Mouse (Mus musculus): ENCODE measurements around the gene Rab21. TPM values are rescaled to one million over a fixed set of nuclear protein-coding genes. Genes with fewer than 3 reads are reported as not detected.

The Rab21 gene
- polyA plus RNA-seq, 1 experiment = 64.7 TPM

DNA sequence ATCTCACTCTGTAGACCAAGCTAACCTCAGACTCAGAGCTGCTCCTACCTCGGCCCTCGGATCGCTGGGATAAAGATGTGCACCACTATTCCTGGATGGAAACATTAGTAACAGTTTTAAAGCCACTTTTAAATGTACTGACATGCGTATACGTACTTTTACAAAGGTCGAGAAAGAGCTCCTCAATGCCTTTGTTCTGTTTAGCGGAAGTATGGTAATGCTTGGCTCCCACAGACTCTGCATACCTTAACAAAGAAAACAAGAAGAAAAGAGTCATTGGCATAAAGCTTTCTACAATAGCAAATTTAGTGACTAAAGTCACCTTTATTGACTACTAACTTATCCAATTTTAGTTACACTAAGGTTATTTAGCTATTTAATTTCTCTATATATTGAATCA, 20.7 kb downstream of the Rab21 start:
- no peak for TF ChIP-seq POLR2A (IDR thresholded peaks at IDR 0.05; ENCODE audit: low read depth, low read length)
- no peak for TF ChIP-seq CTCF (IDR thresholded peaks at IDR 0.05; ENCODE audit: borderline replicate concordance, insufficient read depth, low read length)
- Histone ChIP-seq H3K27ac (ENCODE audit: insufficient read depth, low read length) (no peak overlapping the region), H3K4me1 (ENCODE audit: control insufficient read depth, insufficient read depth, low read length) (no peaks in the 10 kb centered on the region), H3K4me3 (ENCODE audit: insufficient read depth, low read length) (no peak overlapping the region)

DNA sequence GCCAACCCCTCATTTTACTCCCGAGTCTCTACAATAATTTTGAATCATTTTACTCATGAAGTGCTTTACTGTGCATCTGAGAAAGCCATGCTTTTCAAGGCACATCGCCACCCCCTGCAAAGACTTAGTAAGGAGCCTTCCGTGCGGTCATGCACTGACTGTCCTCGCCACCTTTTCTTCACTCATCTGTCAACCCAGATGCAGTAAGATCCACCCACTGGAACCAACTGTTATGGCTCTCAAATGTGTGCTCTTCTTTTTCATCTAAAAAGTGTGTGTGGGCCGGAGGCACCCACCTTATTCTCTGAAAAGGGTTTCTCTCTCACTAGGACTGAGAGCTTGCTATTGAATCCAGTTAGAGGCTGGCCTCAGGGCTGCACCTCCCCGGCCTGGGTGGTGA, 21.4 kb downstream of the Rab21 start:
- Histone ChIP-seq H3K4me1 (ENCODE audit: control insufficient read depth, insufficient read depth, low read length) (no peaks in the 10 kb centered on the region), H3K27ac (ENCODE audit: insufficient read depth, low read length) (no peak overlapping the region), H3K4me3 (ENCODE audit: insufficient read depth, low read length) (no peak overlapping the region)
- TF ChIP-seq CTCF (IDR thresholded peaks at IDR 0.05; ENCODE audit: borderline replicate concordance, insufficient read depth, low read length) = no peak
- no peak for TF ChIP-seq POLR2A (IDR thresholded peaks at IDR 0.05; ENCODE audit: low read depth, low read length)

DNA sequence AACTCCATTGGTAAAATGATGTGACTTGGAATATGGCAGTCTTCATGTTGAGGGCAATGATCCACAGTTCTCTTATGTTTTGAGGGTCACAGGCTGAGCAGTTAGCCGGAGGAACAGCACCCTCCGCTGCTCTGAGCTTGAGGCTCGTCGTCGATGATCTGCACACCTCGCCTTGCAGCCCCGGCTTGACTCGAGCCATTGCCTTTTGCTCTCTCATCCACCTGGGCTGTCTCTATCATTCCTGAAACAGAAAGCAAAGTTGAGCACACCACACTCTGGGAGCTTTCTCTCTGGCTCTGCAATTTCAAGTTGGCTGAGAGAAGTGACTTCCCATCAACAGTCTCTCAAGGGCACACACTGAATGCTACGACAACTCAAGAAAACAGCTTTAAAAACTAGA, 24.7 kb downstream of the Rab21 start:
- TF ChIP-seq CTCF (IDR thresholded peaks at IDR 0.05; ENCODE audit: borderline replicate concordance, insufficient read depth, low read length) (no peak), POLR2A (IDR thresholded peaks at IDR 0.05; ENCODE audit: low read depth, low read length) (no peak)
- no peaks in the 10 kb centered on the region for H3K4me1 ChIP-seq (ENCODE audit: control insufficient read depth, insufficient read depth, low read length)
- no peak overlapping the region for H3K4me3 ChIP-seq (ENCODE audit: insufficient read depth, low read length)
- H3K27ac ChIP-seq (ENCODE audit: insufficient read depth, low read length) = no peak overlapping the region

DNA sequence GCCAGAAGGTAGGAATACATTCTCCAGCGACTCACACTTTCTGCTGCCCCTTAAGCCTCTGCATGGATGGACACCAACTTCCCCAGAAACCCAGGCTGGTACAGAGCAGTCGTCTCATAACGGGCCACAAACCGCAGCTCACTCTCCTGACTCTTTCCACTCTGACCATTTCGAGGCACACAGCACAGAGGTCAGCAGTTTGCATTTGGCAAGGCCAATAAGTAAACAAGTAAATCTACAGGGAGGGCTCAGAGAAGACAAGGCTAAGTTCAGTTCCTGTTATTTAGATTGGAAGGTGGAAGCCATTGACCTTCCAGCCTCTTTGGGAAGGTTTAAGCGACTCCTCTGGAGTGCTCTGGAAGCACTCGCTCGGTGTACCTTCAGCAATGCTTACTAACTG, 26.5 kb downstream of the Rab21 start:
- H3K27ac ChIP-seq (ENCODE audit: insufficient read depth, low read length) = no peak overlapping the region
- H3K4me3 ChIP-seq (ENCODE audit: insufficient read depth, low read length) = no peak overlapping the region
- no peak for TF ChIP-seq POLR2A (IDR thresholded peaks at IDR 0.05; ENCODE audit: low read depth, low read length)
- no peak for TF ChIP-seq CTCF (IDR thresholded peaks at IDR 0.05; ENCODE audit: borderline replicate concordance, insufficient read depth, low read length)
- no peaks in the 10 kb centered on the region for H3K4me1 ChIP-seq (ENCODE audit: control insufficient read depth, insufficient read depth, low read length)

DNA sequence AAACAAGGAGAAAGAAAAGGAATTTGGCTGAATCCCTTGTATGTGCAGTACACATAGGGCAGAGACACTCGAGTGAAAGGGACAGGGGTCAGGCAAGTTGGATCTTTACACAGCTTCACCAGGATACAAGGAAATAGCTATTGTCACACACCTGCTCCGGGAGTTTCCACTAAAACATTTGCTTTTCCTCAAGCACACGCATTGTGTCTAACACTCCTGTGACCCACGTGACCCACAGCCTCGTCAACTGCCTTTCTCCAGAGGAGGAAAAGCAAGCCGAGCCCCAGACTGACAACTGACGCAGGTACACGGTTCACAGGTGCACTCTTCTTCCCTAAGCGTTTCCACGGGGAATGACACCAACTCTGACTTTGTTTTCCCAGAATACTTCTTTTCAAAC, 31.2 kb downstream of the Rab21 start:
- no peaks in the 10 kb centered on the region for H3K4me1 ChIP-seq (ENCODE audit: control insufficient read depth, insufficient read depth, low read length)
- TF ChIP-seq CTCF (IDR thresholded peaks at IDR 0.05; ENCODE audit: borderline replicate concordance, insufficient read depth, low read length) (no peak), POLR2A (IDR thresholded peaks at IDR 0.05; ENCODE audit: low read depth, low read length) (no peak)
- H3K27ac ChIP-seq (ENCODE audit: insufficient read depth, low read length) = no peak overlapping the region
- H3K4me3 ChIP-seq (ENCODE audit: insufficient read depth, low read length) = no peak overlapping the region

DNA sequence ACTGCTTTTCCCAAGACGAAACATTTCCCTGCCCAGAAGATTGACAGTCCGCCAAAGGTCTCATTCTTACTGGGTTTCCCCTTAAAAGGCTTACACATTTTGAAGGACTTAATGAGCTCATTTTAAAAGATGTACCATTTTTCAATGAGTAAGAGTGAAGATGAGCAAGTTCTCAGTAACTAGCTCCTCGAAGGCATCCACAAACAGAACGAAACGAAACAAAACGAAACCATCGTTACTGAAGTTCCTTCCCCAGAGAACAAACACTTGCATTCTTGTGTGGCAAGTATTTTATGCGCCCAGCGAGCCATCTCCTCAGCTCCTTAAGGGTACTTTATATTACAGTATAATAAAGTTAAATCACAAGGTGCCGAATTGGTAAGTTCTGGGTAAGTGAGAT, 34.0 kb downstream of the Rab21 start:
- Histone ChIP-seq H3K27ac (ENCODE audit: insufficient read depth, low read length) (no peak overlapping the region), H3K4me1 (ENCODE audit: control insufficient read depth, insufficient read depth, low read length) (no peaks in the 10 kb centered on the region), H3K4me3 (ENCODE audit: insufficient read depth, low read length) (no peak overlapping the region)
- TF ChIP-seq CTCF (IDR thresholded peaks at IDR 0.05; ENCODE audit: borderline replicate concordance, insufficient read depth, low read length) (no peak), POLR2A (IDR thresholded peaks at IDR 0.05; ENCODE audit: low read depth, low read length) (no peak)

DNA sequence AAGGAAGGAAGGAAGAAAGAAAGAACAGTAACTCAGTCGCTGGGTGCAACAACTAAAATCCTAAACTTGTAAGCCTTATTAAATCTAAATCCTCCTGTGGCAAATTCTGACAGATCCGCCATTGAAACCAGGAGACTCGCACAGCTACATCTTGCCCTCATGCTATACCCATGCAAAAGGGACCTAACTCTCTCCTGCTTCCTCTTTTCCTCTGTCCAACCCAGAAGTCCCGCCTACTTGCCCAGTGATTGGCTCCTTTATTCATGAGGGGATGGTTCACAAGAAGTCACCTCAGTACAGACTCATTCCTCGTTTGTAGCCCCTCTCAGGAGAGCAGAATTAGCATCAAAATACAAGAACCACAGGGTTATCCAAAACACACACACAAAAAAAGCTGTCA, 43.7 kb downstream of the Rab21 start:
- Histone ChIP-seq H3K27ac (ENCODE audit: insufficient read depth, low read length) (no peak overlapping the region), H3K4me1 (ENCODE audit: control insufficient read depth, insufficient read depth, low read length) (no peaks in the 10 kb centered on the region), H3K4me3 (ENCODE audit: insufficient read depth, low read length) (no peak overlapping the region)
- TF ChIP-seq POLR2A (IDR thresholded peaks at IDR 0.05; ENCODE audit: low read depth, low read length) = no peak
- TF ChIP-seq CTCF (IDR thresholded peaks at IDR 0.05; ENCODE audit: borderline replicate concordance, insufficient read depth, low read length) = no peak

DNA sequence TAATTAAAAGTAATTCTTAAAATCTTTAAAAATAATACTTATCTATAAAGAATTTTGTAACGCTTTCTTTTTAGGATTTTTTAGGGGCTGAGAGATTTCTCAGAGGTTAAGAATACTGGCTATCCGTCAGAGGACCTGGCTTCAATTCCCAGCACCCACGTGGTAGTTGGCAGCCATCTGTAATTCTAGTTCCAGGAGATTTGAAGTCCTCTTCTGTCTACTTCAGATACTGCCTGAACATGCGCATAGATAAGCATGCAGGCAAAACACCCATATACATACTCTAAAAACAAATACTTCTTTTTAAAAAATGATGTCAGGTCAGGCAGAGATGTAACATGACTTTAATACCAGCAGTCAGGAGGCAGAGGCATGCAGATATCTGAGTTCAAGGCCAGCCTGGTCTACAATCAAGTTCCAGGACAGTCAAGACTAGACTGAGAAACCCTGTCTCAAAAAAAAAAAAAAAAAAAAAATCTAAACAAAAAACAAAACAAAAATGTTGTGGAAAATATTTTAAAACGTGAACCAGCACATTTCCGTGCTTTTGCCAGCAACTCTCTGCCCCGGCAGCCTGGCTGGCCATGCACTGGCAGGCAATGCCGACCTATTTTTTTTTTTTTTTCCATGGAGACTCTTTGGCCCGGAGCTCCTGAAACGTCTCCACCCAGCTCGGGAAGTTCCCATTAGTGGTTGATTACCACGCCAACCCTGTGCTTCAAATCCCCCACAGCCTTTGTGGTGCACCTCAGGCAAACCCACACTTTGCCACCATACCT, 44.6 kb downstream of the Rab21 start:
- no peak for TF ChIP-seq CTCF (IDR thresholded peaks at IDR 0.05; ENCODE audit: borderline replicate concordance, insufficient read depth, low read length)
- no peak for TF ChIP-seq POLR2A (IDR thresholded peaks at IDR 0.05; ENCODE audit: low read depth, low read length)
- Histone ChIP-seq H3K27ac (ENCODE audit: insufficient read depth, low read length) (no peak overlapping the region), H3K4me3 (ENCODE audit: insufficient read depth, low read length) (no peak overlapping the region), H3K4me1 (ENCODE audit: control insufficient read depth, insufficient read depth, low read length) (no peaks in the 10 kb centered on the region)

DNA sequence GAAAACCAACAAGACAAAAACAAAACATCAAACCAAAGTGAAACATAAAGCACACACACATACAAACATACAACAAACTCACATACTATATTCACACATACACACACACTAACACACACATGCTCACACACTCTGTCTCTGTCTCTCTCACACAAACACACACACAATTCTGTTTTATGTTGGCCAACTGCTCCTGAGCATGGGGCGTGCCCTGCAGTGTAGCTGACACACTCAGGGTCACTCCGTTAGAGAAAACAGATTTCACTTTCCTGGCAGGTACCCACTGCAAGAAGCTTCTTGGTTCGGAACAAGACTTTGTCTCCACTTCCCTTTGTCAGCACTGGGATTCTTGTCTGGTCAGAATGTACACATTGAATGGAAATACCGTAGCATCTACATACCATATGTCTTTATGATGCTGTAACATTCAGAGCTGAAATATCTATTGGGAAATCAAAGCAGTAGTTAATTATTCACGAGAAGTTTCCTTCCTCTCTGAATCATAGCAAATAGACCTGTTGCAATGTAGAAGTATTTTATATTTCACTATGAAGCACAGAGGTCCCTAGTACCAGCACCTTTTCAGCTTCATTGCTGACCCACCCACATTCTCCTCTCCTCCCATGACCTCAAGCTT, 52.4 kb downstream of the Rab21 start:
- no peak for TF ChIP-seq CTCF (IDR thresholded peaks at IDR 0.05; ENCODE audit: borderline replicate concordance, insufficient read depth, low read length)
- TF ChIP-seq POLR2A (IDR thresholded peaks at IDR 0.05; ENCODE audit: low read depth, low read length) = no peak
- H3K4me3 ChIP-seq (ENCODE audit: insufficient read depth, low read length) = no peak overlapping the region
- no peak overlapping the region for H3K27ac ChIP-seq (ENCODE audit: insufficient read depth, low read length)
- no peaks in the 10 kb centered on the region for H3K4me1 ChIP-seq (ENCODE audit: control insufficient read depth, insufficient read depth, low read length)

DNA sequence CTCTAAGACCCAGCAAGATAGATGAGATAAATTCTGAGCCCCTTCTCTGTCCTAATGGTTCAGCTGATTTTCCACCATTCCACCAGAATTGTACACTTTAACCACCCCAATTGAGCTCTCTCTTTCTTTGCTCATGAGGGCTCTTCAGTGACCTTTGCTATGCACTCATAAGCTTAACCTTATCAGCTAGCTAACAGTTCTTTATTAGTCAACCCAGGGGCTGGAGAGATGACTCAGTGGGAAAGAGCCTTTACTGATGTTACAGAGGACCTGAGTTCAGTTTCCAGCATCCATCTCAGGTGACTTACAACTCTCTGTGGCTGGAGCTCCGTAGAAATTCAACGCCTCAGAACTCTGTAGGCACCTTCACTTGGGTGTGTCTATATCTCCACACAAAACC, 53.1 kb downstream of the Rab21 start:
- Histone ChIP-seq H3K4me1 (ENCODE audit: control insufficient read depth, insufficient read depth, low read length) (no peaks in the 10 kb centered on the region), H3K4me3 (ENCODE audit: insufficient read depth, low read length) (no peak overlapping the region), H3K27ac (ENCODE audit: insufficient read depth, low read length) (no peak overlapping the region)
- TF ChIP-seq CTCF (IDR thresholded peaks at IDR 0.05; ENCODE audit: borderline replicate concordance, insufficient read depth, low read length) = no peak
- no peak for TF ChIP-seq POLR2A (IDR thresholded peaks at IDR 0.05; ENCODE audit: low read depth, low read length)

Measured in embryonic fibroblast, embryonic 13.5 days (primary cell).